Mouse (Mus musculus): Measurements from ENCODE around the gene Lpin2. TPM values are rescaled to one million over a fixed set of nuclear protein-coding genes. Genes with fewer than 3 reads are reported as not detected.

The Lpin2 gene
- total and polyA plus RNA-seq, 2 experiments from 2014 or later = 8.5 to 22.2 TPM

DNA sequence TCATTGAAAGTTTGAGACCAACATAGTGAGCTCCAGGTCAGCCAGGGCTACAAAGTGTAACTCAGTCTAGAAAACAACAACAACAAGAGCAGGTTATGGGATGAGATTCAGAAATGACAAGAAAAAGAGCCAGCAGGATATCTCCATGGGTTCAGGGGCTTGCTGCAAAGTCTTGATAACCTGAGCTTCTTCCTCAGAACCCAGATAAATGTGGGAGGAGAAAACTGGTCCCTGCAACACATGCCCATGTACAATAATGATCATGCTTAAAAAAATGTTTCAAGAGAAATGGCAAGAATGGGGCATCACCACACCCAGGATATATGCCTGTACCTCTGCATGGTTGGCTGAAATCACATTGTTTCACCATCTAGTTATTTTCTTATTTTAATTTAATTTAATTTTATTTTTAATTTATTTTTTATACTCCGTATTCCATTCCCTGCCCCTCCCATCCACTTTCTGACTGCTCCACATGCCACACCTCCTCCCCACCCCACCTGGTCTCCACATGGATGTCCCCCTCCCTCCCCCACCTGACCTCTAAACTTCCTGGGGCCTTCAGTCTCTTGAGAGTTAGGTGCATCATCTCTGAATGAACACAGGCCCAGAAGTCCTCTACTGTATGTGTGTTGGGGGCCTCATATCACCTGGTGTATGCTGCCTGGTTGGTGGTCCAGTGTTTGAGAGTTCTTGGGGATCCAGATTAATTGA, 37.0 kb upstream of the Lpin2 start:
- no peak for TF ChIP-seq EP300 (IDR thresholded peaks at IDR 0.05; ENCODE audit: low read depth)
- TF ChIP-seq CTCF (IDR thresholded peaks at IDR 0.05; ENCODE audit: low read depth) = no peak
- Histone ChIP-seq H3K4me2 (ENCODE audit: low read depth, low read length) (no peak overlapping the region), H3K9me3 (replicated peaks; ENCODE audit: control insufficient read depth, low read length) (no peaks in the 10 kb centered on the region), H3K9ac (replicated peaks; ENCODE audit: low read depth, low read length) (no peak overlapping the region), H3K4me1 (ENCODE audit: control insufficient read depth, insufficient read depth) (no peaks in the 10 kb centered on the region), H3K27me3 (ENCODE audit: control insufficient read depth, insufficient read depth, low read length) (no peaks in the 10 kb centered on the region), H3K27ac (ENCODE audit: low read depth) (no peak overlapping the region), H3K36me3 (replicated peaks; ENCODE audit: control insufficient read depth, insufficient read depth, low read length) (no peaks in the 10 kb centered on the region), H3K4me3 (ENCODE audit: low read depth, low read length) (no peak overlapping the region)
- no peak for DNase-seq (ENCODE audit: low spot score)
- 84% methylated on average over 1 of the region's 1 CpGs for WGBS
- no peak for ATAC-seq (ENCODE audit: insufficient read depth, low read depth)

DNA sequence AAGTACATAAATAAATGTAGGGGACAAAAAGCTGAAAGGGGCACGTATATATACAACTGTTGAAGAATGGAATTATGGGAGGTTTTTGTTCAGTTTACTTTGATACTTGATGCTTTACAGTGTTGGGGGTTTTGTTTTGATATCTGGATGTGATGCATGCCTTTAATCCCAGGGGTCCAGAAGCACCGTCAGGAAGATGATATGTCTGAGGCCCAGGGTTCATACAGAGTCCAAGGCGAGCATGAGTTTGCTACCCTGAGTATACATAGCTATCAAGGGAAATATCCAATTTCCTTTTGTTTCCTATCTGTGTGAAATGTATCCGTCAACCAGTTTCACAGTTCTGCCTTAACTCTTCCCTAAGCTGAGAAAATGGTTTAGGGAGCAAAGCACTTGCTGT, 29.0 kb upstream of the Lpin2 start:
- Histone ChIP-seq H3K27ac (ENCODE audit: low read depth) (no peak overlapping the region), H3K4me2 (ENCODE audit: low read depth, low read length) (no peak overlapping the region), H3K9ac (replicated peaks; ENCODE audit: low read depth, low read length) (no peak overlapping the region), H3K36me3 (replicated peaks; ENCODE audit: control insufficient read depth, insufficient read depth, low read length) (no peaks in the 10 kb centered on the region), H3K4me3 (ENCODE audit: low read depth, low read length) (no peak overlapping the region), H3K9me3 (replicated peaks; ENCODE audit: control insufficient read depth, low read length) (no peaks in the 10 kb centered on the region), H3K27me3 (ENCODE audit: control insufficient read depth, insufficient read depth, low read length) (no peaks in the 10 kb centered on the region), H3K4me1 (ENCODE audit: control insufficient read depth, insufficient read depth) (no peaks in the 10 kb centered on the region)
- WGBS = 53% methylated on average over 4 of the region's 4 CpGs
- TF ChIP-seq CTCF (IDR thresholded peaks at IDR 0.05; ENCODE audit: low read depth) = no peak
- TF ChIP-seq EP300 (IDR thresholded peaks at IDR 0.05; ENCODE audit: low read depth) = no peak
- ATAC-seq (ENCODE audit: insufficient read depth, low read depth) = no peak
- no peak for DNase-seq (ENCODE audit: low spot score)

DNA sequence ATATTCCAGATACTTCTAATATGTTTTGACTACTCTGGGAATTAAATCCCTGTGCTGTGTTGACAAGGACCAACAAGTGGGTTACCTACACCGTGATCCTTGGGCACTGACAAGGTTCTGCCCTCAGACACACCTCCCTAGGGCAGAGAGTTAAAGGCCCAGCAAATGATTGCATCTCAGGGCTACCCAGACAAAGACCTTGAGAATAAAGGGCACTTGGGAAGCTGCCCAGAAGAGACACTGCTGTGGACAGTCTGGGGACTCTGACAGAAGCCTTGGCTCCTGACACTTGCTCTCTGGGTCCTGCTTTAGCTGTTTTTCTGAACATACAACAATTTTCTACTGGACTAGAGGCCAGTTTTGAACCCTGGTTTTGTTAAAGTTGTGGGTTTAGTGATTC, 27.1 kb upstream of the Lpin2 start:
- DNase-seq (ENCODE audit: low spot score) (no peak), ATAC-seq (ENCODE audit: insufficient read depth, low read depth) (no peak)
- no peak overlapping the region for H3K27ac ChIP-seq (ENCODE audit: low read depth)
- H3K4me1 ChIP-seq (ENCODE audit: control insufficient read depth, insufficient read depth) = no peaks in the 10 kb centered on the region
- H3K9ac ChIP-seq (replicated peaks; ENCODE audit: low read depth, low read length) = no peak overlapping the region
- 38% methylated on average over 1 of the region's 1 CpGs for WGBS
- no peaks in the 10 kb centered on the region for H3K9me3 ChIP-seq (replicated peaks; ENCODE audit: control insufficient read depth, low read length)
- no peak overlapping the region for H3K4me2 ChIP-seq (ENCODE audit: low read depth, low read length)
- H3K27me3 ChIP-seq (ENCODE audit: control insufficient read depth, insufficient read depth, low read length) = no peaks in the 10 kb centered on the region
- no peaks in the 10 kb centered on the region for H3K36me3 ChIP-seq (replicated peaks; ENCODE audit: control insufficient read depth, insufficient read depth, low read length)
- no peak overlapping the region for H3K4me3 ChIP-seq (ENCODE audit: low read depth, low read length)
- TF ChIP-seq EP300 (IDR thresholded peaks at IDR 0.05; ENCODE audit: low read depth) = no peak
- TF ChIP-seq CTCF (IDR thresholded peaks at IDR 0.05; ENCODE audit: low read depth) = no peak

DNA sequence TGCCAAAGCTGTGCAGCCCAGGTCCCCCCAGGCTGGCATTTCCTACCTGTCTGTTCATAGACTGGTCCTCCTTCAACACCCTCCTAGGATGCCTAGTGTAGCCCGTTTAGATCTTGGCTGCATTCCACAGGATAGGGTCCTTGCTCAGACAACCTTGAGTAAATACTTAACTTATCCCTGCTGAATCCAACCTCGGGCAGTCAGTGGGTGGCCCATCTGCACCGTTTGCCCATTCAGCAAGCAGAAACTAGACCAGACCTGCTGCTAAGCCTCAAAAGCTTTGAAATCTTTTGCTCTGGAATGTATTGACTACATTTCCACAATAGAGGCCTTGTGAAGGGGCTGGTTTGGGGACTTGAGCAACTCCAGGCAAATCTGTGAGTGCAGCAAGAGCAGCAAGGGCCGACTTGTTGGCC, 23.2 kb upstream of the Lpin2 start:
- Histone ChIP-seq H3K27me3 (ENCODE audit: control insufficient read depth, insufficient read depth, low read length) (no peaks in the 10 kb centered on the region), H3K9ac (replicated peaks; ENCODE audit: low read depth, low read length) (no peak overlapping the region), H3K4me3 (ENCODE audit: low read depth, low read length) (no peak overlapping the region), H3K27ac (ENCODE audit: low read depth) (no peak overlapping the region), H3K9me3 (replicated peaks; ENCODE audit: control insufficient read depth, low read length) (no peaks in the 10 kb centered on the region), H3K36me3 (replicated peaks; ENCODE audit: control insufficient read depth, insufficient read depth, low read length) (no peaks in the 10 kb centered on the region), H3K4me2 (ENCODE audit: low read depth, low read length) (no peak overlapping the region), H3K4me1 (ENCODE audit: control insufficient read depth, insufficient read depth) (no peaks in the 10 kb centered on the region)
- DNase-seq (ENCODE audit: low spot score) (no peak), ATAC-seq (ENCODE audit: insufficient read depth, low read depth) (no peak)
- 29% methylated on average over 4 of the region's 4 CpGs for WGBS
- TF ChIP-seq EP300 (IDR thresholded peaks at IDR 0.05; ENCODE audit: low read depth) (no peak), CTCF (IDR thresholded peaks at IDR 0.05; ENCODE audit: low read depth) (no peak)

DNA sequence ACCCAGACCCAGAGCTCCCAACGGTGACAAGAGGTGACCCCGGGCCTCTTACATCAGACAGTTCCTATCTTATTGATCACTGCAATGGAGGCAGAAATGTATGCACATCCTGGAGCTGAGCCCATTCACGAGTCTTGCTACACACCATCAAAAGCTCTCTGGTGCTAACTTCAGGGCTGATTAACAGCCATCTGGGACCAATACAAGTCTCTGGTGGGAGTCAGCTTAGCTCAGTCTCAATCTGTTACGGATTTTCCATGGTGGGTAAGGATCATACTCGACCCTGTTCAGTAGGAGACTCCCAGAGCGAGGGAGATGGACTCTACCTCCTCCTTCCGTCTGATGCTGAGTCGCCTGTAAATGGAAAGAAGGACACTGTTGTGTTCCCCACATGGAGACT, 22.6 kb upstream of the Lpin2 start:
- Histone ChIP-seq H3K4me1 (ENCODE audit: control insufficient read depth, insufficient read depth) (no peaks in the 10 kb centered on the region), H3K36me3 (replicated peaks; ENCODE audit: control insufficient read depth, insufficient read depth, low read length) (no peaks in the 10 kb centered on the region), H3K27ac (ENCODE audit: low read depth) (no peak overlapping the region), H3K9ac (replicated peaks; ENCODE audit: low read depth, low read length) (no peak overlapping the region), H3K27me3 (ENCODE audit: control insufficient read depth, insufficient read depth, low read length) (no peaks in the 10 kb centered on the region), H3K4me2 (ENCODE audit: low read depth, low read length) (no peak overlapping the region), H3K9me3 (replicated peaks; ENCODE audit: control insufficient read depth, low read length) (no peaks in the 10 kb centered on the region), H3K4me3 (ENCODE audit: low read depth, low read length) (no peak overlapping the region)
- 79% methylated on average over 8 of the region's 8 CpGs for WGBS
- DNase-seq (ENCODE audit: low spot score) (no peak), ATAC-seq (ENCODE audit: insufficient read depth, low read depth) (no peak)
- TF ChIP-seq CTCF (IDR thresholded peaks at IDR 0.05; ENCODE audit: low read depth) = no peak
- no peak for TF ChIP-seq EP300 (IDR thresholded peaks at IDR 0.05; ENCODE audit: low read depth)

Data from heart, postnatal 0 days (tissue).